Mouse (Mus musculus): Measurements from ENCODE around the gene Itgb2. TPM values are rescaled to one million over a fixed set of nuclear protein-coding genes. Genes with fewer than 3 reads are reported as not detected.

Itgb2 gene
- polyA plus RNA-seq, 1 experiment from 2014 or later, result 2.7 TPM

GRCm38 (mm10) chr10:77536727-77537126 lies 6.7 kb downstream of the Itgb2 start:
- no peak overlapping the region for H3K27ac ChIP-seq (ENCODE audit: low read length)
- H3K9me3 ChIP-seq (ENCODE audit: control insufficient read depth, low read depth, low read length), result no peaks in the 10 kb centered on the region
- no peak overlapping the region for H3K9ac ChIP-seq (replicated peaks; ENCODE audit: low read depth, low read length)
- no peak overlapping the region for H3K4me2 ChIP-seq (replicated peaks; ENCODE audit: low read depth, low read length)
- no peaks in the 10 kb centered on the region for H3K4me1 ChIP-seq (ENCODE audit: control insufficient read depth, insufficient read depth, low read length)
- H3K36me3 ChIP-seq (ENCODE audit: control insufficient read depth, insufficient read depth, low read length), result no peaks in the 10 kb centered on the region
- no peaks in the 10 kb centered on the region for H3K27me3 ChIP-seq (ENCODE audit: control insufficient read depth, insufficient read depth, low read length)
- ATAC-seq (ENCODE audit: insufficient number of reproducible peaks, insufficient read depth, low FRiP score, low read depth), result no peak
- WGBS, result 54% methylated on average over 8 of the region's 8 CpGs
- no peak overlapping the region for H3K4me3 ChIP-seq (ENCODE audit: low read depth, low read length)

GRCm38 (mm10) chr10:77537215-77538209 lies 7.5 kb downstream of the Itgb2 start:
- H3K27me3 ChIP-seq (ENCODE audit: control insufficient read depth, insufficient read depth, low read length), result no peaks in the 10 kb centered on the region
- no peak overlapping the region for H3K4me2 ChIP-seq (replicated peaks; ENCODE audit: low read depth, low read length)
- no peaks in the 10 kb centered on the region for H3K36me3 ChIP-seq (ENCODE audit: control insufficient read depth, insufficient read depth, low read length)
- no peak overlapping the region for H3K27ac ChIP-seq (ENCODE audit: low read length)
- 81% methylated on average over 11 of the region's 11 CpGs for WGBS
- H3K4me1 ChIP-seq (ENCODE audit: control insufficient read depth, insufficient read depth, low read length), result no peaks in the 10 kb centered on the region
- no peak for ATAC-seq (ENCODE audit: insufficient number of reproducible peaks, insufficient read depth, low FRiP score, low read depth)
- H3K9me3 ChIP-seq (ENCODE audit: control insufficient read depth, low read depth, low read length), result no peaks in the 10 kb centered on the region
- no peak overlapping the region for H3K4me3 ChIP-seq (ENCODE audit: low read depth, low read length)
- H3K9ac ChIP-seq (replicated peaks; ENCODE audit: low read depth, low read length), result no peak overlapping the region

GRCm38 (mm10) chr10:77539320-77539945 lies 9.4 kb downstream of the Itgb2 start:
- Histone ChIP-seq H3K4me3 (ENCODE audit: low read depth, low read length) (no peak overlapping the region), H3K9me3 (ENCODE audit: control insufficient read depth, low read depth, low read length) (no peaks in the 10 kb centered on the region), H3K27me3 (ENCODE audit: control insufficient read depth, insufficient read depth, low read length) (no peaks in the 10 kb centered on the region), H3K36me3 (ENCODE audit: control insufficient read depth, insufficient read depth, low read length) (no peaks in the 10 kb centered on the region), H3K4me1 (ENCODE audit: control insufficient read depth, insufficient read depth, low read length) (no peaks in the 10 kb centered on the region), H3K9ac (replicated peaks; ENCODE audit: low read depth, low read length) (no peak overlapping the region), H3K27ac (ENCODE audit: low read length) (no peak overlapping the region), H3K4me2 (replicated peaks; ENCODE audit: low read depth, low read length) (no peak overlapping the region)
- 82% methylated on average over 7 of the region's 7 CpGs for WGBS
- ATAC-seq (ENCODE audit: insufficient number of reproducible peaks, insufficient read depth, low FRiP score, low read depth), result no peak

- WGBS, result 76% methylated on average over 4 of the region's 4 CpGs
- no peak for ATAC-seq (ENCODE audit: insufficient number of reproducible peaks, insufficient read depth, low FRiP score, low read depth)
These were observed 10.6 kb downstream of the Itgb2 start for GRCm38 (mm10) chr10:77540576-77541102.

GRCm38 (mm10) chr10:77541864-77542666 lies 12.0 kb downstream of the Itgb2 start:
- no peak for ATAC-seq (ENCODE audit: insufficient number of reproducible peaks, insufficient read depth, low FRiP score, low read depth)
- no peak overlapping the region for H3K4me3 ChIP-seq (ENCODE audit: low read depth, low read length)
- no peaks in the 10 kb centered on the region for H3K4me1 ChIP-seq (ENCODE audit: control insufficient read depth, insufficient read depth, low read length)
- H3K4me2 ChIP-seq (replicated peaks; ENCODE audit: low read depth, low read length), result no peak overlapping the region
- H3K9ac ChIP-seq (replicated peaks; ENCODE audit: low read depth, low read length), result no peak overlapping the region
- no peaks in the 10 kb centered on the region for H3K9me3 ChIP-seq (ENCODE audit: control insufficient read depth, low read depth, low read length)
- no peaks in the 10 kb centered on the region for H3K36me3 ChIP-seq (ENCODE audit: control insufficient read depth, insufficient read depth, low read length)
- no peak overlapping the region for H3K27ac ChIP-seq (ENCODE audit: low read length)
- no peaks in the 10 kb centered on the region for H3K27me3 ChIP-seq (ENCODE audit: control insufficient read depth, insufficient read depth, low read length)
- WGBS, result 75% methylated on average over 10 of the region's 10 CpGs

More at GRCm38 (mm10) chr10:77540576-77541102, 10.6 kb downstream of the Itgb2 start:
- H3K4me1 ChIP-seq (ENCODE audit: control insufficient read depth, insufficient read depth, low read length), result no peaks in the 10 kb centered on the region
- H3K9me3 ChIP-seq (ENCODE audit: control insufficient read depth, low read depth, low read length), result no peaks in the 10 kb centered on the region
- H3K4me3 ChIP-seq (ENCODE audit: low read depth, low read length), result no peak overlapping the region
- no peak overlapping the region for H3K9ac ChIP-seq (replicated peaks; ENCODE audit: low read depth, low read length)
- H3K27me3 ChIP-seq (ENCODE audit: control insufficient read depth, insufficient read depth, low read length), result no peaks in the 10 kb centered on the region
- H3K36me3 ChIP-seq (ENCODE audit: control insufficient read depth, insufficient read depth, low read length), result no peaks in the 10 kb centered on the region
- H3K27ac ChIP-seq (ENCODE audit: low read length), result no peak overlapping the region
- no peak overlapping the region for H3K4me2 ChIP-seq (replicated peaks; ENCODE audit: low read depth, low read length)

- H3K36me3 ChIP-seq (ENCODE audit: control insufficient read depth, insufficient read depth, low read length), result no peaks in the 10 kb centered on the region
- H3K27me3 ChIP-seq (ENCODE audit: control insufficient read depth, insufficient read depth, low read length), result no peaks in the 10 kb centered on the region
- no peaks in the 10 kb centered on the region for H3K9me3 ChIP-seq (ENCODE audit: control insufficient read depth, low read depth, low read length)
- H3K4me2 ChIP-seq (replicated peaks; ENCODE audit: low read depth, low read length), result no peak overlapping the region
- no peak overlapping the region for H3K9ac ChIP-seq (replicated peaks; ENCODE audit: low read depth, low read length)
- no peak overlapping the region for H3K27ac ChIP-seq (ENCODE audit: low read length)
- no peak overlapping the region for H3K4me3 ChIP-seq (ENCODE audit: low read depth, low read length)
- H3K4me1 ChIP-seq (ENCODE audit: control insufficient read depth, insufficient read depth, low read length), result no peaks in the 10 kb centered on the region
- WGBS, result 43% methylated on average over 7 of the region's 7 CpGs
- no peak for ATAC-seq (ENCODE audit: insufficient number of reproducible peaks, insufficient read depth, low FRiP score, low read depth)
These were observed 13.2 kb downstream of the Itgb2 start for GRCm38 (mm10) chr10:77543226-77543625.

- WGBS, result 82% methylated on average over 5 of the region's 5 CpGs
- Histone ChIP-seq H3K4me2 (replicated peaks; ENCODE audit: low read depth, low read length) (no peak overlapping the region), H3K36me3 (ENCODE audit: control insufficient read depth, insufficient read depth, low read length) (no peaks in the 10 kb centered on the region), H3K9me3 (ENCODE audit: control insufficient read depth, low read depth, low read length) (no peaks in the 10 kb centered on the region), H3K4me3 (ENCODE audit: low read depth, low read length) (no peak overlapping the region), H3K9ac (replicated peaks; ENCODE audit: low read depth, low read length) (no peak overlapping the region), H3K27ac (ENCODE audit: low read length) (no peak overlapping the region), H3K27me3 (ENCODE audit: control insufficient read depth, insufficient read depth, low read length) (no peaks in the 10 kb centered on the region), H3K4me1 (ENCODE audit: control insufficient read depth, insufficient read depth, low read length) (no peaks in the 10 kb centered on the region)
- ATAC-seq (ENCODE audit: insufficient number of reproducible peaks, insufficient read depth, low FRiP score, low read depth), result no peak
These were observed 14.9 kb downstream of the Itgb2 start for GRCm38 (mm10) chr10:77544916-77545315.

- no peaks in the 10 kb centered on the region for H3K9me3 ChIP-seq (ENCODE audit: control insufficient read depth, low read depth, low read length)
- no peak overlapping the region for H3K4me2 ChIP-seq (replicated peaks; ENCODE audit: low read depth, low read length)
- no peaks in the 10 kb centered on the region for H3K27me3 ChIP-seq (ENCODE audit: control insufficient read depth, insufficient read depth, low read length)
- H3K4me3 ChIP-seq (ENCODE audit: low read depth, low read length), result no peak overlapping the region
- 75% methylated on average over 10 of the region's 10 CpGs for WGBS
- H3K36me3 ChIP-seq (ENCODE audit: control insufficient read depth, insufficient read depth, low read length), result no peaks in the 10 kb centered on the region
- H3K27ac ChIP-seq (ENCODE audit: low read length), result no peak overlapping the region
- H3K4me1 ChIP-seq (ENCODE audit: control insufficient read depth, insufficient read depth, low read length), result no peaks in the 10 kb centered on the region
- ATAC-seq (ENCODE audit: insufficient number of reproducible peaks, insufficient read depth, low FRiP score, low read depth), result no peak
- H3K9ac ChIP-seq (replicated peaks; ENCODE audit: low read depth, low read length), result no peak overlapping the region
These were observed 18.5 kb downstream of the Itgb2 start for GRCm38 (mm10) chr10:77548576-77548975.

Measured in stomach, embryonic 14.5 days (tissue).